Mouse (Mus musculus): Measurements from ENCODE around the gene Hspb11. TPM values are rescaled to one million over a fixed set of nuclear protein-coding genes. Genes with fewer than 3 reads are reported as not detected.

Hspb11 gene
- polyA plus RNA-seq, 1 experiment = 19.8 TPM

- Histone ChIP-seq H3K4me1 (ENCODE audit: control insufficient read depth, insufficient read depth, low read length) (no peaks in the 10 kb centered on the region), H3K4me3 (ENCODE audit: insufficient read depth, low read length) (no peak overlapping the region), H3K27ac (ENCODE audit: insufficient read depth, low read length) (no peak overlapping the region)
- TF ChIP-seq POLR2A (IDR thresholded peaks at IDR 0.05; ENCODE audit: extremely low read depth, insufficient read depth, low read length) (no peak), CTCF (IDR thresholded peaks at IDR 0.05; ENCODE audit: extremely low read depth, insufficient read depth, low read length) (no peak)
Measured at GRCm38 (mm10) chr4:107302221-107302620, 48.8 kb downstream of the Hspb11 start.

DNA sequence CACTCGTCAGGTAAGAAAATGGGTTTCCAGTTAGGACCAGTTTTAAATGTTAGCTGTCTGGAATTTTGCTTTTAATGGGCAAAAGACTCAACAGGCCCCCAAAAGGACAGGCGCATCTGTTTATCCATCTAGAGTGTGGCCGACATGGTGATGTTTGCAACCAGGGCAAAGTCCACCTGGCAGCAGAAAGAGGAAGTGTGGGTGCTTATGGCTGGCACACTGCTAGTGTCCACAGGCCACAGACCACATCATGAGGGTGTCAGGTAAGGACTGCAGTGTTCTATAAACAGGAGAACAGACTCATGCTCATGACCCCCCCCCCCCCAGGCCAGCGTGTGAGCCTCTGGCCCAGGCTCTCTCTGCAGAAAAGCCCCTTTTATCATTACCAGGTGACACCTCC is 49.4 kb downstream of the Hspb11 start:
- Histone ChIP-seq H3K4me1 (ENCODE audit: control insufficient read depth, insufficient read depth, low read length) (no peaks in the 10 kb centered on the region), H3K27ac (ENCODE audit: insufficient read depth, low read length) (no peak overlapping the region), H3K4me3 (ENCODE audit: insufficient read depth, low read length) (no peak overlapping the region)
- no peak for TF ChIP-seq CTCF (IDR thresholded peaks at IDR 0.05; ENCODE audit: extremely low read depth, insufficient read depth, low read length)
- no peak for TF ChIP-seq POLR2A (IDR thresholded peaks at IDR 0.05; ENCODE audit: extremely low read depth, insufficient read depth, low read length)

DNA sequence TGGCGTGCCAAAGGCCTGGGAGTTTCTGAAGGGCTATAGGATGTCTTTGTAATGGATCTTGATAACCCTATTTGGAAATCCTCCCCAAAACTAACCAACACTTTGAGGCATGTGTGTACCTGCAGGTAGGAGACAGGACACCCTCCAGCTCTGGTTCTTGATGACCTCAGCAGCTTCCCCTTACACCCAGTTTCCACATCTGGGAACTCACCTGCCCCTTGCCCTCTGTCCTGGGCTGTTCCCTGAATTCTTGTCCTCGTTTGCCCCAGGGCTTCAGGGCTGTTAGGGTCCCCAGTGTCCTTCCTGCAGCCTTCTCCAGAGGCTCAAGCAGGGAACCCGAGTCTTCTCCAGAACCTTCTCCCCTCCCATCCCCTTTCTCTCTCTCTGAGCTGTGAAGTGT is 50.1 kb downstream of the Hspb11 start:
- H3K4me1 ChIP-seq (ENCODE audit: control insufficient read depth, insufficient read depth, low read length) = no peaks in the 10 kb centered on the region
- no peak overlapping the region for H3K27ac ChIP-seq (ENCODE audit: insufficient read depth, low read length)
- TF ChIP-seq POLR2A (IDR thresholded peaks at IDR 0.05; ENCODE audit: extremely low read depth, insufficient read depth, low read length) (no peak), CTCF (IDR thresholded peaks at IDR 0.05; ENCODE audit: extremely low read depth, insufficient read depth, low read length) (no peak)
- no peak overlapping the region for H3K4me3 ChIP-seq (ENCODE audit: insufficient read depth, low read length)

DNA sequence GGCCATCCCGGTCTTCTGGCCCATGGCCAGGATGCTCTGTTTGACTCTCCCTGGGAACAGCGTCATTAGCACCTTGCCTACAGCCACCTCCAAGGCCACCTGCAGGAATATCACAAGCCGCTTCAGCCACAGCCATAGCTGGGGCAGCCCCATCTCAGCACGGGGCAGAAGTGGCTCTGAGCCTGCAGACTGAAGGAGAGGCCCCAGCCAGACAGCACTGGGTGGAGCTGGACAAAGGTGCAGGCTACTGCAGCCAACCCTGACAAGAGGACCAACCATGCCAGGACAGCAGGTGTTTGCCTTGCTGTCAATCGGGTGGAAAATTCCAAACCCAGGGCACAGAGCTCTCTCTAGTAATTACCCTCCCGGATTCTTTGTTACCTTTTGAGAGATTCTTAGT is 53.6 kb downstream of the Hspb11 start, which contains the start of gene Dio1:
Gene Dio1, minus strand, starts transcription at position 204 of the 400 bp plus-strand sequence.
- TF ChIP-seq POLR2A (IDR thresholded peaks at IDR 0.05; ENCODE audit: extremely low read depth, insufficient read depth, low read length) (no peak), CTCF (IDR thresholded peaks at IDR 0.05; ENCODE audit: extremely low read depth, insufficient read depth, low read length) (no peak)
- H3K27ac ChIP-seq (ENCODE audit: insufficient read depth, low read length) = no peak within 1 kb of the TSS
- no peak within 1 kb of the TSS for H3K4me3 ChIP-seq (ENCODE audit: insufficient read depth, low read length)
- no peaks in the 10 kb centered on the region for H3K4me1 ChIP-seq (ENCODE audit: control insufficient read depth, insufficient read depth, low read length)

GRCm38 (mm10) chr4:107313690-107314478 is 60.5 kb downstream of the Hspb11 start, which contains the start of gene Yipf1:
TSS of gene Yipf1 (plus strand) at chr4:107314363.
- TF ChIP-seq POLR2A (IDR thresholded peaks at IDR 0.05; ENCODE audit: extremely low read depth, insufficient read depth, low read length) = peak; percentile 73; the same call in 1 of the 2 replicates
- TF ChIP-seq CTCF (IDR thresholded peaks at IDR 0.05; ENCODE audit: extremely low read depth, insufficient read depth, low read length) = peak; percentile 17; the same call in 1 of the 2 replicates
- Histone ChIP-seq H3K27ac (ENCODE audit: insufficient read depth, low read length) (no peak within 1 kb of the TSS), H3K4me3 (ENCODE audit: insufficient read depth, low read length) (peak within 1 kb of the TSS; percentile 88), H3K4me1 (ENCODE audit: control insufficient read depth, insufficient read depth, low read length) (no peaks in the 10 kb centered on the region)

GRCm38 (mm10) chr4:107314479-107314805 is 61.0 kb downstream of the Hspb11 start:
- Histone ChIP-seq H3K4me3 (ENCODE audit: insufficient read depth, low read length) (peak overlapping the region; percentile 88), H3K27ac (ENCODE audit: insufficient read depth, low read length) (no peak overlapping the region), H3K4me1 (ENCODE audit: control insufficient read depth, insufficient read depth, low read length) (no peaks in the 10 kb centered on the region)
- no peak for TF ChIP-seq CTCF (IDR thresholded peaks at IDR 0.05; ENCODE audit: extremely low read depth, insufficient read depth, low read length)

GRCm38 (mm10) chr4:107318646-107319045 is 65.3 kb downstream of the Hspb11 start:
- H3K27ac ChIP-seq (ENCODE audit: insufficient read depth, low read length) = no peak overlapping the region
- H3K4me3 ChIP-seq (ENCODE audit: insufficient read depth, low read length) = no peak overlapping the region
- TF ChIP-seq CTCF (IDR thresholded peaks at IDR 0.05; ENCODE audit: extremely low read depth, insufficient read depth, low read length) = no peak
- TF ChIP-seq POLR2A (IDR thresholded peaks at IDR 0.05; ENCODE audit: extremely low read depth, insufficient read depth, low read length) = no peak

GRCm38 (mm10) chr4:107321041-107321440 is 67.6 kb downstream of the Hspb11 start:
- no peak overlapping the region for H3K27ac ChIP-seq (ENCODE audit: insufficient read depth, low read length)
- no peaks in the 10 kb centered on the region for H3K4me1 ChIP-seq (ENCODE audit: control insufficient read depth, insufficient read depth, low read length)
- no peak overlapping the region for H3K4me3 ChIP-seq (ENCODE audit: insufficient read depth, low read length)
- no peak for TF ChIP-seq CTCF (IDR thresholded peaks at IDR 0.05; ENCODE audit: extremely low read depth, insufficient read depth, low read length)
- TF ChIP-seq POLR2A (IDR thresholded peaks at IDR 0.05; ENCODE audit: extremely low read depth, insufficient read depth, low read length) = no peak

More at GRCm38 (mm10) chr4:107318646-107319045, 65.3 kb downstream of the Hspb11 start:
- H3K4me1 ChIP-seq (ENCODE audit: control insufficient read depth, insufficient read depth, low read length) = no peaks in the 10 kb centered on the region

GRCm38 (mm10) chr4:107323113-107323512 is 69.7 kb downstream of the Hspb11 start:
- no peak for TF ChIP-seq POLR2A (IDR thresholded peaks at IDR 0.05; ENCODE audit: extremely low read depth, insufficient read depth, low read length)
- TF ChIP-seq CTCF (IDR thresholded peaks at IDR 0.05; ENCODE audit: extremely low read depth, insufficient read depth, low read length) = no peak
- no peaks in the 10 kb centered on the region for H3K4me1 ChIP-seq (ENCODE audit: control insufficient read depth, insufficient read depth, low read length)
- H3K27ac ChIP-seq (ENCODE audit: insufficient read depth, low read length) = no peak overlapping the region
- no peak overlapping the region for H3K4me3 ChIP-seq (ENCODE audit: insufficient read depth, low read length)

- Histone ChIP-seq H3K4me3 (ENCODE audit: insufficient read depth, low read length) (no peak overlapping the region), H3K4me1 (ENCODE audit: control insufficient read depth, insufficient read depth, low read length) (no peaks in the 10 kb centered on the region), H3K27ac (ENCODE audit: insufficient read depth, low read length) (no peak overlapping the region)
- TF ChIP-seq POLR2A (IDR thresholded peaks at IDR 0.05; ENCODE audit: extremely low read depth, insufficient read depth, low read length) = no peak
- no peak for TF ChIP-seq CTCF (IDR thresholded peaks at IDR 0.05; ENCODE audit: extremely low read depth, insufficient read depth, low read length)
Measured at GRCm38 (mm10) chr4:107328530-107328929, 75.1 kb downstream of the Hspb11 start.

Other genes starting within 250 kb of the Hspb11 start
- gene Mrpl37, start 186.7 kb upstream of the Hspb11 start, polyA plus RNA-seq (2012; rRNA removed) = 86.2 and 91.1 TPM in 2 replicates
- gene Cyb5rl, start 186.6 kb upstream of the Hspb11 start, polyA plus RNA-seq (2012; rRNA removed) = 4.7 and 6.3 TPM in 2 replicates
- not detected in 2 replicates for gene Cdcp2, start 156.7 kb upstream of the Hspb11 start, polyA plus RNA-seq (2012; rRNA removed)
- 215 and 224 TPM in 2 replicates for gene Tmem59, start 75.2 kb upstream of the Hspb11 start, polyA plus RNA-seq (2012; rRNA removed)
- gene Tceanc2, start 74.5 kb upstream of the Hspb11 start, polyA plus RNA-seq (2012; rRNA removed) = 8.1 and 8.9 TPM in 2 replicates
- not detected in 2 replicates for gene Ldlrad1, start 44.4 kb upstream of the Hspb11 start, polyA plus RNA-seq (2012; rRNA removed)
- gene Lrrc42, start 61 bp upstream of the Hspb11 start, polyA plus RNA-seq (2012; rRNA removed) = 18.9 and 20.2 TPM in 2 replicates
- gene Dio1, start 53.6 kb downstream of the Hspb11 start, polyA plus RNA-seq (2012; rRNA removed) = not detected in 2 replicates
- 43.2 and 49.1 TPM in 2 replicates for gene Yipf1, start 60.8 kb downstream of the Hspb11 start, polyA plus RNA-seq (2012; rRNA removed)
- 10.4 and 11.4 TPM in 2 replicates for gene Ndc1, start 114.2 kb downstream of the Hspb11 start, polyA plus RNA-seq (2012; rRNA removed)
- 0.78 and 0.90 TPM in 2 replicates for gene Glis1, start 181.0 kb downstream of the Hspb11 start, polyA plus RNA-seq (2012; rRNA removed)

Measured in cortical plate, adult 2 months (tissue).